Comparison of ENCODE assay signal across 22 mouse cellular contexts in genomic region chr14:78179576-78179975, GRCm38 (mm10).
A peak's percentile ranks its signal among the peaks of the same experiment; 100 is the strongest.
DNase-seq lines count a peak whose midpoint lies in the region; ATAC-seq and TF ChIP-seq lines count a peak whose summit lies in the region.
"Had no signal": no experiment of that assay in that cellular context is flagged by ENCODE, and none has a peak within 500 bp of the region (broad histone marks: within the 10 kb centered on the region; RNA-seq: fewer than 3 reads in every experiment).

No protein-coding gene starts in this region.

- no peak for TF ChIP-seq POLR2A in limb, embryonic 14.5 days (IDR thresholded peaks at IDR 0.05; ENCODE audit: borderline replicate concordance, extremely low read depth, insufficient read depth, insufficient read length)

- ATAC-seq in hindbrain, embryonic 11.5 days (ENCODE audit: low FRiP score): no peak
- ATAC-seq in lung, embryonic 14.5 days (ENCODE audit: insufficient read depth): no peak
- no peak for ATAC-seq in limb, embryonic 14.5 days (ENCODE audit: low FRiP score, low read depth)
- ATAC-seq in forebrain, embryonic 15.5 days (replicated peaks): no peak
- ATAC-seq: intestine, embryonic 15.5 days; liver, postnatal 0 days had no signal

- 60% methylated on average over 6 of the region's 6 CpGs for WGBS in hindbrain, embryonic 10.5 days
- 69% methylated on average over 6 of the region's 6 CpGs for WGBS in hindbrain, embryonic 11.5 days
- WGBS in lung, embryonic 14.5 days: 50% methylated on average over 6 of the region's 6 CpGs
- 52% methylated on average over 6 of the region's 6 CpGs for WGBS in limb, embryonic 14.5 days
- WGBS in forebrain, embryonic 15.5 days: 55% methylated on average over 6 of the region's 6 CpGs

- peak; percentile 3 for DNase-seq in hindbrain, embryonic 10.5 days (ENCODE audit: low spot score)
- DNase-seq in hindbrain, embryonic 11.5 days (ENCODE audit: low spot score): no peak
- DNase-seq in lung, embryonic 14.5 days: peak; percentile 65
- no peak for DNase-seq in lung, postnatal 36 days
- peak; percentile 41 for DNase-seq in embryo, embryonic 10.5 days (ENCODE audit: low spot score)
- peak; percentile 31 for DNase-seq in limb, embryonic 14.5 days (ENCODE audit: low spot score)
- no peak for DNase-seq in lung, adult 18-20 months
- DNase-seq: adrenal gland, postnatal 36 days; cerebellum, adult 2 months; gastrocnemius, postnatal 14 days; heart, adult 18-20 months; heart, postnatal 36 days; layer of hippocampus, postnatal 36 days; liver, postnatal 0 days; right cerebral cortex, postnatal 14 days; spleen, adult 18-20 months; thymus, postnatal 36 days had no signal

- no peak overlapping the region for H3K4me3 ChIP-seq in hindbrain, embryonic 10.5 days
- no peak overlapping the region for H3K4me3 ChIP-seq in hindbrain, embryonic 11.5 days (ENCODE audit: low read depth, low read length)
- no peak overlapping the region for H3K4me3 ChIP-seq in lung, embryonic 14.5 days (ENCODE audit: low read depth, low read length)
- no peak overlapping the region for H3K4me3 ChIP-seq in limb, embryonic 14.5 days (replicated peaks; ENCODE audit: low read length)
- no peak overlapping the region for H3K4me3 ChIP-seq in forebrain, embryonic 15.5 days
- H3K4me3 ChIP-seq: intestine, embryonic 15.5 days; layer of hippocampus, adult 2 months; neural tube, embryonic 15.5 days had no signal

- H3K4me2 ChIP-seq in hindbrain, embryonic 11.5 days (replicated peaks; ENCODE audit: low read depth, low read length): no peak overlapping the region
- H3K4me2 ChIP-seq in lung, embryonic 14.5 days: no peak overlapping the region
- H3K4me2 ChIP-seq in limb, embryonic 14.5 days (replicated peaks; ENCODE audit: low read depth, low read length, severe bottlenecking): no peak overlapping the region
- no peak overlapping the region for H3K4me2 ChIP-seq in forebrain, embryonic 15.5 days (replicated peaks)
- H3K4me2 ChIP-seq: intestine, embryonic 15.5 days; neural tube, embryonic 15.5 days had no signal

- H3K4me1 ChIP-seq in hindbrain, embryonic 10.5 days (replicated peaks): no peaks in the 10 kb centered on the region
- no peaks in the 10 kb centered on the region for H3K4me1 ChIP-seq in hindbrain, embryonic 11.5 days (replicated peaks; ENCODE audit: control insufficient read depth, insufficient read depth, low read length)
- H3K4me1 ChIP-seq in lung, embryonic 14.5 days (ENCODE audit: insufficient read depth): no peaks in the 10 kb centered on the region
- H3K4me1 ChIP-seq in limb, embryonic 14.5 days (ENCODE audit: control insufficient read depth, insufficient read depth, low read length): no peaks in the 10 kb centered on the region
- H3K4me1 ChIP-seq in forebrain, embryonic 15.5 days: no peaks in the 10 kb centered on the region
- H3K4me1 ChIP-seq: intestine, embryonic 15.5 days had no signal

- peaks cover 2% of the 10 kb centered on the region; the same call in 1 of the 2 replicates for H3K9me3 ChIP-seq in hindbrain, embryonic 10.5 days
- no peaks in the 10 kb centered on the region for H3K9me3 ChIP-seq in hindbrain, embryonic 11.5 days (ENCODE audit: control insufficient read depth, low read length)
- H3K9me3 ChIP-seq in lung, embryonic 14.5 days (ENCODE audit: low read depth, low read length): no peaks in the 10 kb centered on the region
- H3K9me3 ChIP-seq in limb, embryonic 14.5 days (ENCODE audit: control insufficient read depth, low read length): no peaks in the 10 kb centered on the region
- no peaks in the 10 kb centered on the region for H3K9me3 ChIP-seq in forebrain, embryonic 15.5 days
- H3K9me3 ChIP-seq: intestine, embryonic 15.5 days; neural tube, embryonic 15.5 days had no signal

- H3K36me3 ChIP-seq in hindbrain, embryonic 10.5 days: no peaks in the 10 kb centered on the region
- no peaks in the 10 kb centered on the region for H3K36me3 ChIP-seq in hindbrain, embryonic 11.5 days (ENCODE audit: control insufficient read depth, insufficient read depth, low read length)
- no peaks in the 10 kb centered on the region for H3K36me3 ChIP-seq in lung, embryonic 14.5 days (ENCODE audit: insufficient read depth)
- H3K36me3 ChIP-seq in limb, embryonic 14.5 days (ENCODE audit: control insufficient read depth, insufficient read depth, low read length): no peaks in the 10 kb centered on the region
- H3K36me3 ChIP-seq in forebrain, embryonic 15.5 days: no peaks in the 10 kb centered on the region
- H3K36me3 ChIP-seq: G1E; intestine, embryonic 15.5 days; neural tube, embryonic 15.5 days had no signal

- no peak overlapping the region for H3K27ac ChIP-seq in hindbrain, embryonic 10.5 days
- H3K27ac ChIP-seq in hindbrain, embryonic 11.5 days (ENCODE audit: low read depth, low read length): no peak overlapping the region
- no peak overlapping the region for H3K27ac ChIP-seq in lung, embryonic 14.5 days (ENCODE audit: low read depth)
- no peak overlapping the region for H3K27ac ChIP-seq in limb, embryonic 14.5 days (replicated peaks; ENCODE audit: low read depth, low read length)
- no peak overlapping the region for H3K27ac ChIP-seq in forebrain, embryonic 15.5 days (replicated peaks)
- H3K27ac ChIP-seq: intestine, embryonic 15.5 days; layer of hippocampus, adult 2 months; neural tube, embryonic 15.5 days had no signal

- no peaks in the 10 kb centered on the region for H3K27me3 ChIP-seq in hindbrain, embryonic 10.5 days (ENCODE audit: insufficient read depth, poor library complexity, severe bottlenecking)
- H3K27me3 ChIP-seq in hindbrain, embryonic 11.5 days (ENCODE audit: control insufficient read depth, insufficient read depth, low read length): no peaks in the 10 kb centered on the region
- no peaks in the 10 kb centered on the region for H3K27me3 ChIP-seq in lung, embryonic 14.5 days (ENCODE audit: insufficient read depth, low read length)
- H3K27me3 ChIP-seq in limb, embryonic 14.5 days (ENCODE audit: control insufficient read depth, insufficient read depth, low read length): no peaks in the 10 kb centered on the region
- H3K27me3 ChIP-seq in forebrain, embryonic 15.5 days: no peaks in the 10 kb centered on the region
- H3K27me3 ChIP-seq: intestine, embryonic 15.5 days; neural tube, embryonic 15.5 days had no signal

- no peak for TF ChIP-seq CTCF in lung, embryonic 14.5 days (IDR thresholded peaks at IDR 0.05; ENCODE audit: low read depth)

- no peak overlapping the region for H3K9ac ChIP-seq in hindbrain, embryonic 11.5 days (ENCODE audit: low read depth, low read length)
- no peak overlapping the region for H3K9ac ChIP-seq in lung, embryonic 14.5 days
- H3K9ac ChIP-seq in limb, embryonic 14.5 days (ENCODE audit: low read depth, low read length, severe bottlenecking): no peak overlapping the region
- no peak overlapping the region for H3K9ac ChIP-seq in forebrain, embryonic 15.5 days (replicated peaks)
- H3K9ac ChIP-seq: intestine, embryonic 15.5 days; liver, postnatal 0 days; neural tube, embryonic 15.5 days had no signal

Comparison
In these comparisons a context has a peak if more than half of its experiments do, and no peak if none do; other contexts are left out.
1. DNase-seq: peak in hindbrain, embryonic 10.5 days (single experiment), lung, embryonic 14.5 days (single experiment), embryo, embryonic 10.5 days (single experiment) and limb, embryonic 14.5 days (single experiment); none in hindbrain, embryonic 11.5 days (single experiment), lung, postnatal 36 days (single experiment) and lung, adult 18-20 months (0 of 2).